Mouse (Mus musculus): Measurements from ENCODE around the gene Galns.
"Not testable (repeated sequence)": the region's sequence is repeated elsewhere in the genome, so short reads cannot be mapped to it uniquely, and the experiment has no call there.

The Galns gene

DNA sequence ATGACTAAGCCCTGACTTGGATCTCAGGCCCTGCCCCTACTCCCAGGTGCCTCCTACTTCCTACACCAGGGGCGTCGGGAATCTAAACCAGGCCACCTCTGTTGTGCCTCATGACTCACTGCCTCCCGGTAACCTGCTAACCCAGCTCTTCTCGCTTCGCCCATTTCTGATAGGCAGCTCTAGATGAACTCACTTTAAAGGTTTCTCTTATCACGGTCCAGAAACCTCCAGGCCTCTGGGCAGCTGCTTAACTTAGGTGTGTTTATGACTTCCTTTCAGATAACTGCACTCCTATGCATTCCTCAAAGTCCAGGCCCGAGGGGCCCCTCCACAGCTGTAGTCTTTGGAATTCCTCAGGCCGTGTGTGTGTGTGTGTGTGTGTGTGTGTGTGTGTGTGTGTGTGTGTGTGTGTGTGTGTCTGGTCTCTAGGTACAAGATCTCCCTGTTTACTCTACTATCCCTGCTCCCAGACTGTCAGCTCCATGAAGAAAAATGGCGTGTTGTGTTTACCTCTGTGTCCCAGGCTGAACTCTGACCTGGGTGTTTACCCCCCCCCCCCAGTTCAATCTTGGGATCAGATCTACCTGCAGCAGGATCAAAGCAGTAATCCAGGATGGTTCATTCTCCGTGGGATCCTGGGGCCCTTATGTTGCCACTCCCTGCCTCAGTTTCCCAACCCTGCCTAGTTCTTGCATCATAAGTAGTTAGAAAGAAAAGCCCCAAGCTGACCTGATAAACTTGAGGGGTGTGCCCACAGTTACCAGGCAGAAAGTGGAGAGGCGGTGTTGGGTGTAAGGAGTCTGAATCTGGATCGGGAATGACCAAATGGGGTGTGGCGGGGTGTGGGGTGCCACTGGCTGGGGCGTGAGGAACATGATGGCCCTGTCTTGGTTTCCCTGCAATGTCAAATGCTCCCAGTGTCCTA, 24.9 kb upstream of the Galns start:
- no peak for DNase-seq (ENCODE audit: low read depth in 1 of 2, low spot score in 2 of 2)

- no peak for DNase-seq (ENCODE audit: low read depth in 1 of 2, low spot score in 2 of 2)
Observed at GRCm38 (mm10) chr8:122633205-122633604, 21.9 kb upstream of the Galns start.

DNA sequence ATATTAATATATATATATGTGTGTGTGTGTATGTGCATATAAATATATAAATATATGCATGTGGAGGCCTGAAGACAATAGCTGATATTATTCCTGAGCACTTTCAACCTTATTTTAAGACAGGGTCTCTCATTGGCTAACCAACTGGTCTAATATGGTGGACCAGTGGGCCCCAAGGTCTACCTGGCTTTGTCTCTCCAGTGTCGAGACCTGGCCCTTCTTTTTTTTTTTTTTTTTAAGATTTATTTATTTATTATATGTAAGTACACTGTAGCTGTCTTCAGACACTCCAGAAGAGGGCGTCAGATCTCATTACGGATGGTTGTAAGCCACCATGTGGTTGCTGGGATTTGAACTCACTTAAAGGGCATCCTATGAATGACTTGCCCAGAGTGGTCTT, 20.9 kb upstream of the Galns start:
- DNase-seq (ENCODE audit: low read depth in 1 of 2, low spot score in 2 of 2): not testable (repeated sequence)

DNA sequence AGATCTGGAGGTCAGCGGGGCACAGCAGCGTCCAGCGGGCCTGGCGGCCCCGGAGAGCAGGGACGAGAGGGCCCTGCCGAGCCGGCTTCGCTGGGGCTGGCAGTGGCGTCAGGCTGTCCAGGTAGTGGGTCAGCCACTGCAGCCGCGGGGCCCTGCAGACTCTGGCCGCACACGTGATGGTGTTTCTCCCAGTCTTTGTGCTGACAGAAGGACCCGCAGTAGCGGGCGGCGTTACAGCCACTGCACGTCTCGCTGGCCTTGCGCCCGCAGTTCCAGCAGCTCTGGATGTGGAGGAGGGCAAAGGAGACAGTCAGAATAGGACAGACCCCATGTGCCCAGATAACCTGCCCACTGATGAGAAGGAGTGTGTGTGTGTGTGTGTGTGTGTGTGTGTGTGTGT, 19.4 kb upstream of the Galns start:
- DNase-seq (ENCODE audit: low read depth in 1 of 2, low spot score in 2 of 2): no peak

DNA sequence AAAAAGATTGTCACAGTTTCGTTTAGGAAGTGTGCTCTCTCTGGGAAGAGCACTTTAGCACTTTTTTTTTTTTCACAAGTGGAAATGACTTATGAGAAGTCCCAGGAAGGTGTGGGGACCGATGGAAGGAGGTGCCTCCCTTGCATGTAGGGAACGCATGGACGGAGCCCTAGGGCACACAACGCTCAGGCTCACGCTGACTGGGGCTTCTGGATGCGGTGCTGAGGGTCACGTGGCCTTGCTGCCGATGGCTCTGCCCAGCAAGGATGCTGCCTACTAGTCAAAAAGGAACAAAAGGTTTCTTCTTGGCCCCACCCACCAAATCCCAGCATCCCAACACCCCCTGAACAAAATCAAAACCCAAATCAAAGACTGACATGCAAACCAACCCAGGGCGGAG, 18.1 kb upstream of the Galns start:
- DNase-seq (ENCODE audit: low read depth in 1 of 2, low spot score in 2 of 2): no peak

GRCm38 (mm10) chr8:122626896-122627295, 15.6 kb upstream of the Galns start:
- DNase-seq (ENCODE audit: low read depth in 1 of 2, low spot score in 2 of 2): no peak

- DNase-seq (ENCODE audit: low read depth in 1 of 2, low spot score in 2 of 2): no peak
Observed at GRCm38 (mm10) chr8:122625811-122626210, 14.5 kb upstream of the Galns start.

DNA sequence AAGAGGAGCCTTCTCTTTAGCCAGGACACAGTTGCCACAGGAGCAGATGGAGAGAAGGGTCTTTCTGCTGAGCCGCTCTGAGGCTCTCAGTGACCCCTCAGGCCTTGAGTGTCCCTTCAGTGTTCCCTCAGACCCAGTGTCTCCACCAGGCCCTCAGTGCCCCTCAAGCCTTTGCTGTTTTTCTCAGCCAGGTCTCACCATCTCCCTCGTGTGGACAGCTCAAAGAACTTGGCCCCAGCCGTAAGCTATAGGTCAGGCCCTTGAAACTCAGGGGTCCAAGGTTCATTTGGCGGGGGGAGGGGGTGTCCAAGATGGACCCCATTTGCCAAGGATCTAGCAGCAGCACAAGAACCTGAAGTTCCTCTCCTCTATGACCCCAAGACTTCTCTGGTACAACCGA, 13.4 kb upstream of the Galns start:
- DNase-seq (ENCODE audit: low read depth in 1 of 2, low spot score in 2 of 2): no peak

DNA sequence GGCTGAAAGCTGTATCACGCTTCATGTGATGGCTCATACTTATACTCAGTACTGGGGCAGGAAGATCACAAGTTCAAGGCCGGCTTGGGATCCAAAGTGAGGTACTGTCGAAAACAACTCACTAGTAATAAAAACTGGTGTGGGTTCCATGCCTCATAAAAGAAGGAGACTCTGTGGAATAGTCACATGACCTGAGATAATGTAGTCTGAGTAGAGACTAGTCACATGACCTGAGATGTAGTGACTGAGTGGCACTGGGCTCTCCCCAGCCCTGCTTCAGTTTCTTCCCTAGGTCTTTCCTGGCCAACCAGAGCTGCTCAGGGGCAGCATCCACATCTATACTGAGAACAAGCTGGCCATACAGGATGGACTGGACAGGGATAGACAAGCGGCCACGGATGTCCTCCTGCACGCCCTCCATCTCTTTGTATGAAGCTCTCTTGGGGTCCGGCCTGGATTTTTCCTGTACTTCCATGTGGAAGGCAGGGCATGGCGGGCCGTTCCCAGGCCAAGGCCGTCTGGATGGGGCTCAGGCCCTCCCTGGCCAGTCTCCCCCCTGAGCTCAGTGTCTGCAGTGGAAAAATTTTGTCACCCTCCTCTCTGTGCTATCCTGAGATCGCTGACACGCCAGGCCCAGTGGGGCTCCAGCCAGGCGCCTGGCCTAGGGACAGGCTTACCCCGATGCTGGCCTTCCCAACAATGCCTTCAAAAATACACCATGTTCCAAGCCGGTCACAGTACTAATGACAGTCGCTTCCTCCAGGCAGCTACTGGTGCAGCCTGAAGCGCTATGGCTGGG, 12.8 kb upstream of the Galns start:
- no peak for DNase-seq (ENCODE audit: low read depth in 1 of 2, low spot score in 2 of 2)

GRCm38 (mm10) chr8:122622727-122623126, 11.5 kb upstream of the Galns start, which contains the start of gene Pabpn1l:
TSS of gene Pabpn1l (minus strand) at chr8:122622739.
- no peak for DNase-seq (ENCODE audit: low read depth in 1 of 2, low spot score in 2 of 2)

DNA sequence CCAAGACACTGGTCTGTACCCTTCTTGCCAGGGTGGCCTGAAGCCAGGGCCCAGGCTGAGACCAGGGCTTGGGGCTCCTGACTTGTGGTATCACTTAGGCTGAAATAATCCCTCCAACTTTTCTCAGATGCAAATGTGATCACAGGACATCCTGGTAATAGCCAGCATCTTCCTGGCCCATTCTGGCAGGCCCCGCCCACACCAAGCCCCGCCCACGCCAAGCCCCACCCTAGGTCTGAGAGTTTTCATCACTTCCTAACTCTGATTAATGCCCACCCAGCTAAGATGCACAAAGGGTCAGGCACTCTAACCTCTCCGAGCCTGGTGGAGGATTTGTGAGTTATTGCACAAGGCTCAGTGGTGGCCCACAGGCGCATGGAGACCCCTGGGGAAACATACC, 9.2 kb upstream of the Galns start:
- DNase-seq (ENCODE audit: low read depth in 1 of 2, low spot score in 2 of 2): no peak

DNA sequence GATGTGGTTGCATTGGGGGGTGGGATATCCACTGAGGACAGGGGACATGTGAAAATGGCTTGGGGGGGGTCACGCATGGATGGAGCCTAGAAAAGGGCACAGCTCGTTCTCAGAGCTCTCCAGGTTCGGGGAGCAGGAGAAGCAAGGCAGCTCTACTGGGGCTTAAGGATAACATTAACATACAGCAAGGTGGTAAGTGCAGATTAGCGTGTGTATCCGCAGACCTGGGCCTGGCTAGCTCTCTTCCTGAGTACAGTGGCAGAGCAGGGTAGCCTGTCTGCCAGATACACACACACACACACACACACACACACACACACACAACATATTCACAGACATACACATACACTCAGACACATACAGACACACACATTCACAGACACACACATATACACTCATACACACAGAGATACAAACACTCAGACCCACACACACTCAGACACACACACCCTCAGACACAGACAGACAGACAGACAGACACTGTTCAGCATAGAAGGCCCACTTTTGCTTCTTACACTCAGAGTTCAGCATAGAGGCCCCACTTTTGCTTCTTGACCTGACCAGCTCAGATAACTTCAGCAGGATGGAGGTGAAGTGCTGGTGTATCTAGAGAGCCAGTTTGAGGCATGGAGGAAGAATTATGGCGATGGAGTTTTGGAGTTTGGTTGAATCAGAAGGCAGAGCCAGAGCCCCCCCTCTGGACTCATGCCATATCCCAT, 7.6 kb upstream of the Galns start:
- no peak for DNase-seq (ENCODE audit: low read depth in 1 of 2, low spot score in 2 of 2)

GRCm38 (mm10) chr8:122617947-122618546, 6.8 kb upstream of the Galns start:
- DNase-seq (ENCODE audit: low read depth in 1 of 2, low spot score in 2 of 2): peak; percentile 27 to 70

DNA sequence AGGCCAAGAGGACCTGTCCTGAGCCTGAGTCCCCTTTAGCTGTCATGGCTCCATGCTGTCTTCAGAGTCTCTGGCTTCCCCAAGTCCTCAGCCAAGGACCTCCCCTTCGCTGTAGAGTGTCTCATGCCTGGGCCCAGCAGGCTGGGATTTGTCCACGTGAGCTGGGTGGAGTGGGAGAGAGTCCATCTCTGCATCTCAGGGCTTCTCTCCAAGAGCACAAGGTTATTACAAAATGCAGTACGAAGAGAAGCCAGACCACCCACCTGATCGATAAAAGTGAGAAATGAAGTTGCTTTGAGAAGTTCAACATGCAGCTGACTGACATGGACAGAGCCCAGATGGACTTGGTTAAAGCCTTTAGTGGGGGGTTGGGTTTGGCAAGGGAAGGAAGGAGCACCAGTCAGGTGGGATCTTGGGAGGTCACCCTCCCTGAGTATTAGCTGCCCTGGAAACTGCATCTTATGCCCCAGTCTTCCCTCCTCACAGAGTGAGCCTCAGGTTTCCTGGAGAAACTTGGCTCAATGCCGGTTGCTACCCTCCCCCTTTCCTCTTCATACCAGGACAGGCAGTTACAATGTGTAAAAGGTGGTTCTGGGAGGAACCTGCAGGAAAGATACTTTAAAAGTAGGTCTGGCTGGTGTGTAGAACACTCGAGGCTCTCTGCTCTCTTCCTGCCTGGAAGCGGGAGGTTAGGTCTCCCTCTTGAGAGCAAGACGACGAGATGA, 5.1 kb upstream of the Galns start:
- no peak for DNase-seq (ENCODE audit: low read depth in 1 of 2, low spot score in 2 of 2)

GRCm38 (mm10) chr8:122610612-122611277, 518 bp downstream of the Galns start:
- DNase-seq (ENCODE audit: low read depth in 1 of 2, low spot score in 2 of 2): no peak

DNA sequence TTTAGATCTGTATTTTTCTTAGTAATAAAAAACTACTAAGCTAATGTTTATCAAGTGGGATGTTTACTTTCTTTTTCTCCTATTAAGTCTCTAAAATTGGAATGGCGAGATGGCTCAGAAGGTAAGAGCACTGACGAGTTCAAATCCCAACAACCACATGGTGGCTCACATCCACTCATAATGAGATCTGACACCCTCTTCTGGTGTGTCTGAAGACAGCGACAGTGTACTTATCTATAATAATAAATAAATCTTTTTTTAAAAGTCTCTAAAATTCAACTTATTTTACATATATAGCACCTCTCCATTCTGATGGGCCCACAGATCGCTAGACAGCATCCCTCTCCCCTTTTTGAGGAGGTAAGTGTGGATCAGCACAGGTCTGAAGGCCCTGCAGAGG, 1.1 kb downstream of the Galns start:
- DNase-seq (ENCODE audit: low read depth in 1 of 2, low spot score in 2 of 2): no peak

DNA sequence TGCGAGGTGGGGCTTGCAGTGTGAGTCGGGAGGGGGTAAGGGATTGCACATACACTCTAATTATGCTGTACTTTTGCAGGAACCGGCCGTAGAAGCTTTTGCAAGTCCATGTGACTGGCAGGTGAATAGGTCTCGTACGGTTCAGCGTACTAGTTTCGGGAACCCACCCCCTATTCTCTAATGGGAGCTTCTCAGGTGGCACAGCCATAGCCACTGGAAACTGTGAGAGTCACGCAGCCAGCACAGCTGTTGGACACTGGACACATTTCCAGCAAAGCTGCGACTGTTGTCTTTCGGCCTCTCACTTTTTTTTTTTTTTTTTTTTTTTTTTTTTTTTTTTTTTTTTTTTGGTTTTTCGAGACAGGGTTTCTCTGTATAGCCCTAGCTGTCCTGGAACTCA, 4.5 kb downstream of the Galns start:
- DNase-seq (ENCODE audit: low read depth in 1 of 2, low spot score in 2 of 2): no peak

- DNase-seq (ENCODE audit: low read depth in 1 of 2, low spot score in 2 of 2): no peak
Observed at GRCm38 (mm10) chr8:122605367-122605766, 5.9 kb downstream of the Galns start.

GRCm38 (mm10) chr8:122604640-122605039, 6.6 kb downstream of the Galns start:
- no peak for DNase-seq (ENCODE audit: low read depth in 1 of 2, low spot score in 2 of 2)

DNA sequence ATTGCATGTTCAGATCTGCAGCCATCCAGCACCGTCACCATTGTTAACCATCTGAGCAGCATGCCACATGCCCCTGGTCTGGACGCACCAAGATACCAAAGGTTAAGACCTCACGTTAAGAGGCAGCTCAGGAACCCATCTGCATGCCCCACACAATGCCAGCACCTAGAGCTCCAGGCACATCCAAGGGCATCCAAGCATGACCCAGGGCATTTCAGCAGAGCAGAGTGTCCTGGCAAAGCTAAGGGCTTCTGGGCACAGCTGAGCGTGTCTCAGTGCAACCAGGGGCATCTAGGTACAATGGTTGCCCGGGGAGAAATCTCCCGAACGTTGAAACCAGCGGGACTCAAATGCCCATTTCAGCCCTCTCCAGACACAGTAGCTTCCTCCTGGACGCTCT, 10.6 kb downstream of the Galns start:
- no peak for DNase-seq (ENCODE audit: low read depth in 1 of 2, low spot score in 2 of 2)
